Mouse (Mus musculus): ENCODE measurements around the gene Wdr76. TPM values are rescaled to one million over a fixed set of nuclear protein-coding genes. Genes with fewer than 3 reads are reported as not detected.
A peak's percentile ranks its signal among the peaks of the same experiment; 100 is the strongest.

Wdr76 gene
- polyA plus RNA-seq, 1 experiment: 4.8 TPM

DNA sequence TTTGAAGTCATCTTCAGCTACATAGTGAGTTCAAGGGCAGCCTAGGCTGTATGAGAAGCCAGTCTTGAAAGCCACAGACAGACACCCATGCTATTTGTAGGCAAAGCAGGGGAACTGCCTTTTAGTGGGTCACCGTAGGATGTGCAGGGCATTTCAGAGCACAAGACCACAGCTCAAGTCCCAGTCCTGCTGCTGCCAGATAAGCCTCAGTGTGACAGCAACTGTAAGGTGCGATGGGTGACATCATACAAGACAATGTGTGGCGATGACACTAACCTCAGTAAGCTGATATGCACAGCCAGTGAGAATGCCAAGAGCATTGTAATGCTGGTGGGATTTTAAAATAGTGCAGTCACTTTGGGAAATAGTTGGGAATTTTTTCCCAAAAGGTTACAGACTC is 56.6 kb downstream of the Wdr76 start:
- no peak overlapping the region for H3ac ChIP-seq (ENCODE audit: control insufficient read depth, insufficient read length, low read depth)
- no peaks in the 10 kb centered on the region for H3K36me3 ChIP-seq (ENCODE audit: control insufficient read depth, insufficient read depth)
- TF ChIP-seq USF1 (IDR thresholded peaks at IDR 0.05; ENCODE audit: low read depth) (no peak), CEBPB (IDR thresholded peaks at IDR 0.05; ENCODE audit: low read depth) (no peak), MYOD1 (IDR thresholded peaks at IDR 0.05; ENCODE audit: control insufficient read depth, insufficient read length, low read depth) (no peak), MAX (IDR thresholded peaks at IDR 0.05) (no peak), MYOG (IDR thresholded peaks at IDR 0.05; ENCODE audit: control insufficient read depth, extremely low read depth, insufficient read length) (no peak), CTCF (IDR thresholded peaks at IDR 0.05; ENCODE audit: control insufficient read depth, insufficient read depth, insufficient read length) (no peak), FOSL1 (IDR thresholded peaks at IDR 0.05; ENCODE audit: insufficient read depth, low read length, poor library complexity, severe bottlenecking) (no peak)
- H3K79me3 ChIP-seq (ENCODE audit: low read depth): no peaks in the 10 kb centered on the region
- no peaks in the 10 kb centered on the region for H3K79me2 ChIP-seq (ENCODE audit: control insufficient read depth, insufficient read depth)
- no peak overlapping the region for H3K4me3 ChIP-seq (ENCODE audit: insufficient read depth, poor library complexity, severe bottlenecking)
- no peaks in the 10 kb centered on the region for H3K27me3 ChIP-seq (ENCODE audit: control insufficient read depth, insufficient read depth, insufficient read length)

DNA sequence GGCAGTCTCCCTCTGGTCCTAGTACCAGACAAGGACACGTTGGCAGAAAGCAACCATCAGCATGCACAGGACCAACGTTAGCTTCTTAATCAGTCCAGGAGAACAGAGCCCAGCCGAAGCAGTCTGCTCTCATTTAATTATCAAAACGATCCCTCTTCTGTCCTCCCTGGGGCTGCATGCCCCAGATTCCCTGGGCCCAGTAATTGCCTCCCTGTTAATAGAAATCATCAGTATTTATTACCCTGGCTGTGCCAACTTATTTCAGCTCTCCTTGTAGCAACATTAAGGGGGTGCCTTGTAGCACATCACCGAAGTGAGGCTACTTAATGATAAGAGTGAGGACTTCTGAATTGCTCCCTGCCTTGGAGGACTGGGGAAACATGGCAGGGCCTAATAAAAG is 59.4 kb downstream of the Wdr76 start:
- Histone ChIP-seq H3K79me2 (ENCODE audit: control insufficient read depth, insufficient read depth) (no peaks in the 10 kb centered on the region), H3K79me3 (ENCODE audit: low read depth) (no peaks in the 10 kb centered on the region), H3ac (ENCODE audit: control insufficient read depth, insufficient read length, low read depth) (no peak overlapping the region), H3K36me3 (ENCODE audit: control insufficient read depth, insufficient read depth) (no peaks in the 10 kb centered on the region), H3K27me3 (ENCODE audit: control insufficient read depth, insufficient read depth, insufficient read length) (no peaks in the 10 kb centered on the region), H3K4me3 (ENCODE audit: insufficient read depth, poor library complexity, severe bottlenecking) (no peak overlapping the region)
- no peak for TF ChIP-seq CEBPB (IDR thresholded peaks at IDR 0.05; ENCODE audit: low read depth)
- no peak for TF ChIP-seq MYOG (IDR thresholded peaks at IDR 0.05; ENCODE audit: control insufficient read depth, extremely low read depth, insufficient read length)
- TF ChIP-seq CTCF (IDR thresholded peaks at IDR 0.05; ENCODE audit: control insufficient read depth, insufficient read depth, insufficient read length): no peak
- no peak for TF ChIP-seq FOSL1 (IDR thresholded peaks at IDR 0.05; ENCODE audit: insufficient read depth, low read length, poor library complexity, severe bottlenecking)
- TF ChIP-seq MAX (IDR thresholded peaks at IDR 0.05): no peak
- TF ChIP-seq USF1 (IDR thresholded peaks at IDR 0.05; ENCODE audit: low read depth): no peak
- TF ChIP-seq MYOD1 (IDR thresholded peaks at IDR 0.05; ENCODE audit: control insufficient read depth, insufficient read length, low read depth): no peak

DNA sequence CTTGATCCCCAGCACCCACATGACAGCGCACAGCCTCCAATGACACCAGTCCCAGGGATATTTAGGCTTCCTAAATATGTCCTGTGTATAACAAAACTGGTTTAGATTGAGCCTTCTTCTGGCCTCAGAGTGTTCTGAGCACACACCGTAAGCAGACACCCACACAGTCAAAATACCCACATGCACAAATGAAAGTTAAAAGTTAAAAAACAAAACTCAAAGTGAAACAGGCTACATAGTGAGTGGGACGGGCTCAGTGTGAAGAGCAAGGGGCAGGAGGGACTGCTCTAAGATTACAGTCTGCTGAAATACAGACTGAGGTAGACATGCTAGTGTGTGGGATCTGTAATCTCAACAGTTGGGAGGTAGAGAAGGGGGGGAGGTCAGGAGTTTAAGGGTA is 63.5 kb downstream of the Wdr76 start:
- TF ChIP-seq CEBPB (IDR thresholded peaks at IDR 0.05; ENCODE audit: low read depth): no peak
- no peak for TF ChIP-seq MYOD1 (IDR thresholded peaks at IDR 0.05; ENCODE audit: control insufficient read depth, insufficient read length, low read depth)
- TF ChIP-seq MYOG (IDR thresholded peaks at IDR 0.05; ENCODE audit: control insufficient read depth, extremely low read depth, insufficient read length): no peak
- no peak for TF ChIP-seq CTCF (IDR thresholded peaks at IDR 0.05; ENCODE audit: control insufficient read depth, insufficient read depth, insufficient read length)
- TF ChIP-seq USF1 (IDR thresholded peaks at IDR 0.05; ENCODE audit: low read depth): no peak
- no peak for TF ChIP-seq FOSL1 (IDR thresholded peaks at IDR 0.05; ENCODE audit: insufficient read depth, low read length, poor library complexity, severe bottlenecking)
- TF ChIP-seq MAX (IDR thresholded peaks at IDR 0.05): no peak
- Histone ChIP-seq H3K36me3 (ENCODE audit: control insufficient read depth, insufficient read depth) (no peaks in the 10 kb centered on the region), H3ac (ENCODE audit: control insufficient read depth, insufficient read length, low read depth) (no peak overlapping the region), H3K4me3 (ENCODE audit: insufficient read depth, poor library complexity, severe bottlenecking) (no peak overlapping the region), H3K79me2 (ENCODE audit: control insufficient read depth, insufficient read depth) (no peaks in the 10 kb centered on the region), H3K27me3 (ENCODE audit: control insufficient read depth, insufficient read depth, insufficient read length) (no peaks in the 10 kb centered on the region), H3K79me3 (ENCODE audit: low read depth) (no peaks in the 10 kb centered on the region)

DNA sequence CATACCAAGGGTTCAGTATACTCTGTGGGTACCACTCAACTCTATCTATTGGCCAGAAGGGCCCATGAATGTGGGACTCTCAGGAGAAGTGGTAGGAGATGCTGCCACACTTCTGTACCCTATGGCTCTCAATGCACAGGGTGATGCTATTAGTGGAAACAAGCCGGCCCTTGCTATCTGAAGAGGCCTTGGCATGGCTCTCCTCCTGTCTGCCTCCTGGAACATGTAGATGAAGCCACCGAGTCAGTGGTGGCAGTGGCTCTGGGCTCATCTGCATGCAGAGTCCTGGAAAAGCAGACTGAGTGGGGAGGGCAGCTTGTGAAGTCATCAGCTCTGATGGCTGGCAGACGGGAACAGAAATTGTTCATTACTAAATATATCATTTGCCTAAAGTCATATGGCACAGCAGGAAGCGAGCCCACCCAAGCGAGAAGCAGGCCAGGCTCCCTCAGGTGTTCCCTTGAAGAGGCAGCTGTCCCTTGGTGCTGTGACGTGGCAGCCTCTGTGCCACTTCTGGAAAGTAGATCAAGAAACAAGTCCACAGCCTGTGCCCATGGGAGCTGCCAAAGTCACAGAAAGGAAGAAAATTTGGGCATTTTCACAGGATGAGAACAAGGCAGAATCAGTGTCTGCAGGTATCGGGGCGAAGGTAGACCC is 64.6 kb downstream of the Wdr76 start:
- no peak for TF ChIP-seq USF1 (IDR thresholded peaks at IDR 0.05; ENCODE audit: low read depth)
- no peak for TF ChIP-seq CEBPB (IDR thresholded peaks at IDR 0.05; ENCODE audit: low read depth)
- TF ChIP-seq MAX (IDR thresholded peaks at IDR 0.05): no peak
- no peak for TF ChIP-seq MYOD1 (IDR thresholded peaks at IDR 0.05; ENCODE audit: control insufficient read depth, insufficient read length, low read depth)
- no peak for TF ChIP-seq FOSL1 (IDR thresholded peaks at IDR 0.05; ENCODE audit: insufficient read depth, low read length, poor library complexity, severe bottlenecking)
- TF ChIP-seq CTCF (IDR thresholded peaks at IDR 0.05; ENCODE audit: control insufficient read depth, insufficient read depth, insufficient read length): no peak
- no peak for TF ChIP-seq MYOG (IDR thresholded peaks at IDR 0.05; ENCODE audit: control insufficient read depth, extremely low read depth, insufficient read length)
- Histone ChIP-seq H3K27me3 (ENCODE audit: control insufficient read depth, insufficient read depth, insufficient read length) (no peaks in the 10 kb centered on the region), H3ac (ENCODE audit: control insufficient read depth, insufficient read length, low read depth) (no peak overlapping the region), H3K79me3 (ENCODE audit: low read depth) (no peaks in the 10 kb centered on the region), H3K36me3 (ENCODE audit: control insufficient read depth, insufficient read depth) (no peaks in the 10 kb centered on the region), H3K4me3 (ENCODE audit: insufficient read depth, poor library complexity, severe bottlenecking) (no peak overlapping the region), H3K79me2 (ENCODE audit: control insufficient read depth, insufficient read depth) (no peaks in the 10 kb centered on the region)

DNA sequence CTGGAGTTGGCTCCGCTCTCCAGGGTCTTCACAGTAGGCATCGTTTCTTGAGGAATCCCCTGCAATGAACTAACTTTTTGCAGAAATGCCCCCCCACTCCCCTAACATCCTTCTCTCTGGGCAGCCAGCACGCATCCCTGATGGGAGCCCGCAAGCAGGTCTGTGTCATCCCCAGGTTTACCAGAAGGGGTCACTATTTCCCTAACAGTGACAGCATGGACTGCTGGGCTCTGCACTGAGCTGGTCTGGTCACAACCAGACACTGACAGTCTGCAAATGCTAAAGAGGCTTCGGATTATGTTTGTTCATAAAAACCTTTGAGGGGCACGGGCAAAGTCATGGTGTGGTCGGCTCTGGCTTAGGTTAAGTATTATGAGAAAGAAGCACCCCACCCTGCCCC is 65.3 kb downstream of the Wdr76 start:
- TF ChIP-seq CEBPB (IDR thresholded peaks at IDR 0.05; ENCODE audit: low read depth) (no peak), MAX (IDR thresholded peaks at IDR 0.05) (no peak), CTCF (IDR thresholded peaks at IDR 0.05; ENCODE audit: control insufficient read depth, insufficient read depth, insufficient read length) (peak; percentile 78)

More for the DNA sequence above, 65.3 kb downstream of the Wdr76 start:
- Histone ChIP-seq H3K4me3 (ENCODE audit: insufficient read depth, poor library complexity, severe bottlenecking) (no peak overlapping the region), H3K79me2 (ENCODE audit: control insufficient read depth, insufficient read depth) (no peaks in the 10 kb centered on the region), H3K27me3 (ENCODE audit: control insufficient read depth, insufficient read depth, insufficient read length) (no peaks in the 10 kb centered on the region), H3K79me3 (ENCODE audit: low read depth) (no peaks in the 10 kb centered on the region), H3ac (ENCODE audit: control insufficient read depth, insufficient read length, low read depth) (no peak overlapping the region), H3K36me3 (ENCODE audit: control insufficient read depth, insufficient read depth) (no peaks in the 10 kb centered on the region)
